Comparison of ENCODE assay signal across 8 mouse cellular contexts in the genomic region with DNA sequence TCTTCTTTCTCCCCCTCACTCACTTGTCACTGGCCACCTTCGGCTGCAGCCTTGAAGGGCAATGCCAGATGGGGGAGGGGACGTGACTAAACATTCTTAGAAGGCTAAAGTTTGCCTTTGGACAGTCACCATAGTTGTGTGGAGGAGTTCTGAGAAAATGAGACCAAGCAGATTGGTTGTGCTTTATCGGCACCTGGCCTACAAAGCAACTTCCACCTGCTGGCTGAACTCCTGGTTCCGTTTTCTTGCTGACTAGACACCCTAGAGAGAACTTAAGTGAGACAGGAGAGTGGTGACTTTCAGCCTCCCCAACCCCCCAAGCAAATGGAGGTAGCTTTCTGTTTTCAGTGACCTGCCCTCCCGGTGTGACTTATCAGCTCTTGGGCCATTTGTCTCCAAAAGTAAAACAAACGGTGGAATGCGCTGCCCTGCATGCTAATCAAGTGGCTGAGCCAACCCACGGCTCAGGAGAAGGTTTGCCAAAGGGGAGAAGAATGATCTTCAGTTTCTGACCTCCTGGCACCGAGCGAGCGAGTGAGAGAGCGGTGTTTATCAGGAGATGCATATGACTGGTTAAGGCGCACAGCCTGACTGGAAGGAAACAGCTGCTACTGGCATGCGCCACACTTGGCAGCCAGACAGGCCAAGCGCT. TPM values are rescaled to one million over a fixed set of nuclear protein-coding genes. Genes with fewer than 3 reads are reported as not detected.
DNase-seq lines count a peak whose midpoint lies in the region; ATAC-seq and TF ChIP-seq lines count a peak whose summit lies in the region.

No protein-coding gene starts in this region.

- no peak for TF ChIP-seq EP300 in heart, postnatal 0 days (IDR thresholded peaks at IDR 0.05; ENCODE audit: low read depth)

- TF ChIP-seq POLR2A in bone marrow macrophage, adult 2 months (IDR thresholded peaks at IDR 0.05; ENCODE audit: borderline replicate concordance, low read depth, low read length): no peak
- TF ChIP-seq POLR2A in testis, adult 2 months (IDR thresholded peaks at IDR 0.05; ENCODE audit: control insufficient read depth, low read depth, low read length): no peak

- DNase-seq in A20 (ENCODE audit: low read depth, low spot score): peak; percentile 95
- DNase-seq in forebrain, embryonic 14.5 days (ENCODE audit: low spot score): peak; percentile 74
- DNase-seq in heart, postnatal 0 days (ENCODE audit: low spot score): peak; percentile 90
- peak; percentile 74 to 83 for DNase-seq in kidney, postnatal 4 days

- peaks cover 62% of the 10 kb centered on the region for H3K4me1 ChIP-seq in bone marrow macrophage, adult 2 months (ENCODE audit: control insufficient read depth, insufficient read depth, low read length)
- peaks cover 4% of the 10 kb centered on the region for H3K4me1 ChIP-seq in forebrain, embryonic 14.5 days (ENCODE audit: control insufficient read depth, insufficient read depth, low read length)
- H3K4me1 ChIP-seq in heart, postnatal 0 days (ENCODE audit: control insufficient read depth, insufficient read depth): peaks cover 19% of the 10 kb centered on the region
- 0 out of 2 replicates have a peak, but pooled peaks cover 7% of the 10 kb centered on the region for H3K4me1 ChIP-seq in liver, embryonic 15.5 days (replicated peaks)
- H3K4me1 ChIP-seq in neural tube, embryonic 12.5 days: peaks cover 8% of the 10 kb centered on the region; the same call in 1 of the 2 replicates
- H3K4me1 ChIP-seq in testis, adult 2 months (ENCODE audit: control insufficient read depth, insufficient read depth, low read length): peaks cover 5% of the 10 kb centered on the region

- H3K36me3 ChIP-seq in forebrain, embryonic 14.5 days (ENCODE audit: control insufficient read depth, insufficient read depth, low read length): no peaks in the 10 kb centered on the region
- no peaks in the 10 kb centered on the region for H3K36me3 ChIP-seq in heart, postnatal 0 days (replicated peaks; ENCODE audit: control insufficient read depth, insufficient read depth, low read length)
- H3K36me3 ChIP-seq in liver, embryonic 15.5 days (replicated peaks): no peaks in the 10 kb centered on the region
- H3K36me3 ChIP-seq in neural tube, embryonic 12.5 days: no peaks in the 10 kb centered on the region
- H3K36me3 ChIP-seq in testis, adult 2 months (ENCODE audit: control insufficient read depth, insufficient read depth, low read length): no peaks in the 10 kb centered on the region

- H3K27ac ChIP-seq in bone marrow macrophage, adult 2 months (ENCODE audit: insufficient read depth, low read depth, low read length): peak overlapping the region; percentile 98
- no peak overlapping the region for H3K27ac ChIP-seq in forebrain, embryonic 14.5 days (ENCODE audit: low read depth, low read length)
- H3K27ac ChIP-seq in heart, postnatal 0 days (ENCODE audit: low read depth): peak overlapping the region; percentile 86
- no peak overlapping the region for H3K27ac ChIP-seq in liver, embryonic 15.5 days (replicated peaks)
- no peak overlapping the region for H3K27ac ChIP-seq in neural tube, embryonic 12.5 days
- H3K27ac ChIP-seq in testis, adult 2 months (ENCODE audit: control insufficient read depth, insufficient read depth, low read depth, low read length): no peak overlapping the region; the same call in 1 of the 2 replicates

- no peak for TF ChIP-seq CTCF in bone marrow macrophage, adult 2 months (IDR thresholded peaks at IDR 0.05; ENCODE audit: low read depth, low read length)
- TF ChIP-seq CTCF in heart, postnatal 0 days (IDR thresholded peaks at IDR 0.05; ENCODE audit: low read depth): no peak
- no peak for TF ChIP-seq CTCF in testis, adult 2 months (IDR thresholded peaks at IDR 0.05; ENCODE audit: control insufficient read depth, insufficient read depth, insufficient replicate concordance, low read depth, low read length)

- 15% methylated on average over 15 of the region's 15 CpGs for WGBS in forebrain, embryonic 14.5 days
- WGBS in heart, postnatal 0 days: under 1% methylated on average over 15 of the region's 15 CpGs
- WGBS in liver, embryonic 15.5 days (ENCODE audit: insufficient replicate concordance): 0% methylated on average over 15 of the region's 15 CpGs
- WGBS in neural tube, embryonic 12.5 days: 24% methylated on average over 15 of the region's 15 CpGs

- H3K27me3 ChIP-seq in forebrain, embryonic 14.5 days (replicated peaks; ENCODE audit: control insufficient read depth, insufficient read depth, low read length): no peaks in the 10 kb centered on the region
- no peaks in the 10 kb centered on the region for H3K27me3 ChIP-seq in heart, postnatal 0 days (ENCODE audit: control insufficient read depth, insufficient read depth, low read length)
- no peaks in the 10 kb centered on the region for H3K27me3 ChIP-seq in liver, embryonic 15.5 days
- no peaks in the 10 kb centered on the region for H3K27me3 ChIP-seq in neural tube, embryonic 12.5 days (replicated peaks)
- no peaks in the 10 kb centered on the region for H3K27me3 ChIP-seq in testis, adult 2 months (ENCODE audit: control insufficient read depth, insufficient read depth, low read length)

- H3K9ac ChIP-seq in forebrain, embryonic 14.5 days (ENCODE audit: low read length): no peak overlapping the region
- H3K9ac ChIP-seq in heart, postnatal 0 days (replicated peaks; ENCODE audit: low read depth, low read length): peak overlapping the region; percentile 15; the same call in 1 of the 2 replicates
- H3K9ac ChIP-seq in liver, embryonic 15.5 days: no peak overlapping the region
- no peak overlapping the region for H3K9ac ChIP-seq in neural tube, embryonic 12.5 days

- no peaks in the 10 kb centered on the region for H3K9me3 ChIP-seq in forebrain, embryonic 14.5 days (replicated peaks; ENCODE audit: control insufficient read depth, low read length)
- H3K9me3 ChIP-seq in heart, postnatal 0 days (replicated peaks; ENCODE audit: control insufficient read depth, low read length): no peaks in the 10 kb centered on the region
- no peaks in the 10 kb centered on the region for H3K9me3 ChIP-seq in liver, embryonic 15.5 days (replicated peaks)
- no peaks in the 10 kb centered on the region for H3K9me3 ChIP-seq in neural tube, embryonic 12.5 days

- peak overlapping the region; percentile 21; the same call in 1 of the 2 replicates for H3K4me2 ChIP-seq in forebrain, embryonic 14.5 days (ENCODE audit: low read length)
- H3K4me2 ChIP-seq in heart, postnatal 0 days (ENCODE audit: low read depth, low read length): peak overlapping the region; percentile 54
- peak overlapping the region; percentile 51 for H3K4me2 ChIP-seq in liver, embryonic 15.5 days
- H3K4me2 ChIP-seq in neural tube, embryonic 12.5 days (replicated peaks): peak overlapping the region; percentile 36

- peak overlapping the region; percentile 47 for H3K4me3 ChIP-seq in bone marrow macrophage, adult 2 months (ENCODE audit: insufficient read depth, low read length)
- no peak overlapping the region for H3K4me3 ChIP-seq in forebrain, embryonic 14.5 days (ENCODE audit: low read depth, low read length)
- peak overlapping the region; percentile 30 for H3K4me3 ChIP-seq in heart, postnatal 0 days (ENCODE audit: low read depth, low read length)
- peak overlapping the region; percentile 20 for H3K4me3 ChIP-seq in liver, embryonic 15.5 days (replicated peaks)
- H3K4me3 ChIP-seq in neural tube, embryonic 12.5 days: no peak overlapping the region
- H3K4me3 ChIP-seq in testis, adult 2 months (ENCODE audit: control insufficient read depth, low read depth, low read length): peak overlapping the region; percentile 38; the same call in 1 of the 2 replicates

- ATAC-seq in forebrain, embryonic 14.5 days: peak; percentile 90
- ATAC-seq in heart, postnatal 0 days (ENCODE audit: insufficient read depth, low read depth): peak; percentile 96
- ATAC-seq in liver, embryonic 15.5 days (ENCODE audit: insufficient read depth): no peak
- no peak for ATAC-seq in neural tube, embryonic 12.5 days (ENCODE audit: low FRiP score, low read depth)

RNA-seq across cellular contexts. Expression of gene Rasgrp3, which starts 29.4 kb away (rescaled TPM):
- 17.7 and 19.4 TPM in 2 replicates for polyA plus RNA-seq in bone marrow macrophage, adult 2 months (2012; ENCODE audit: insufficient read depth, insufficient read length, missing spikeins)
- 5.3 and 6.3 TPM in 2 replicates for polyA plus RNA-seq in forebrain, embryonic 14.5 days (2014; fragmentation: Nextera tagmentation; extraction: Ambion mirVana)
- total RNA-seq in heart, postnatal 0 days (2014; rRNA removed; ENCODE audit: low replicate concordance): 18.7 and 23.5 TPM in 2 replicates
- 15.5 and 17.2 TPM in 2 replicates for polyA plus RNA-seq in heart, postnatal 0 days (2015; fragmentation: Nextera tagmentation; extraction: Ambion mirVana)
- 2.9 and 3.3 TPM in 2 replicates for polyA plus RNA-seq in liver, embryonic 15.5 days (2015; fragmentation: Nextera tagmentation; extraction: Ambion mirVana)
- polyA plus RNA-seq in neural tube, embryonic 12.5 days (2016; fragmentation: Nextera tagmentation; extraction: Ambion mirVana): 8.1 and 9.1 TPM in 2 replicates
- polyA plus RNA-seq in testis, adult 2 months (2012; rRNA removed): 0.17 and 0.23 TPM in 2 replicates

Comparison
In these comparisons a context has a peak if more than half of its experiments do, and no peak if none do; other contexts are left out.
1. H3K27ac ChIP-seq: peak in bone marrow macrophage, adult 2 months (single experiment) and heart, postnatal 0 days (single experiment); none in forebrain, embryonic 14.5 days (single experiment), liver, embryonic 15.5 days (single experiment), neural tube, embryonic 12.5 days (single experiment) and testis, adult 2 months (single experiment).
2. H3K4me3 ChIP-seq: peak in bone marrow macrophage, adult 2 months (single experiment), heart, postnatal 0 days (single experiment), liver, embryonic 15.5 days (single experiment) and testis, adult 2 months (single experiment); none in forebrain, embryonic 14.5 days (single experiment) and neural tube, embryonic 12.5 days (single experiment).
3. ATAC-seq: peak in forebrain, embryonic 14.5 days (single experiment) and heart, postnatal 0 days (single experiment); none in liver, embryonic 15.5 days (single experiment) and neural tube, embryonic 12.5 days (single experiment).
4. Peak in every context shown above with its lines, with median percentiles within 50 percentile points of each other: DNase-seq and H3K4me2 ChIP-seq.